Mouse (Mus musculus) monocyte, adult 2 months (primary cell): ENCODE measurements around the gene Coq10a.
"Not testable (repeated sequence)": the region's sequence is repeated elsewhere in the genome, so short reads cannot be mapped to it uniquely, and the experiment has no call there.

ENCODE experiments used
- DNase-seq, 2 experiments: peaks; one replicate each; pipeline ENCODE4 v3.0.0; 2022; ENCODE audit warnings: low spot score in 2 of 2, low read depth in 1 of 2

Coq10a gene

DNA sequence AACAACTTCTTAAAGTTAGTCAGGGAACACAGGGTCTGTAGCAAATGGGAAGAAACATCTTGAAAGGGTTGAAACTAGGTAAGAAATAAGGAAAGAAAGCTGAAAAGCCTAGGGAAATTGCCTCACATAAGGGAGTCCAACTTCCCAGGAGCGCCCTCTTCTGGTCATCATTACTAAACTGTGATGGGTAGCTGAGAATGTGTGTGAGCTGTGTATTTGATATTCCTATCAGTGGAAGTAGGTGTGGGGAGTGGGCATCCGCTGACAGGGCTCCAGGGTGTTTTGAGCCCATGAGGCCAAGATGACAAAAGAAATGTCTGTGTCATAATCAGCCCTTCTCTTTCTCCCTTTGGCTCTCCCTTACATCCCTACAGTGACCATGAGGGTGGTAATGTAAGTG lies 10.0 kb downstream of the Coq10a start:
- peak in 1 of 2 experiments; percentile 28 for DNase-seq

DNA sequence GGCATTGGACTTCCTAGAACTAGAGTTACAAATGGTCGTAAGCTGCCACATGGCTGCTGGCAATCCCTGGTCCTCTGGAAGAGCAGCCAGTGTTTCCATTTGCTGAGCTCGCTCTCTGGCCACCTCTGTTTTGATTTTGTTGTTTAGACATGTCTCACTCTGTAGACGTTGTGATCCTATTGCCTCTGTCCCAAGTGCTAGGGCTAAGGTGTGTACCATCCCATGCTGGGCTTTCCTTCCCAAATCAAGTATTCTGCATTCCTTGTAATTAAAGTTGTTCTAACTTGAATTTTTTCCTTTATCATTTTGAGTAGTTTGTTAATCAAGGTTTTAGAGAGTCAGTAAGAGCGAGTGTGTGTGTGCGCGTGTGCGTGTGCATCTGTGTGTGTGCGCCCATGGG lies 21.3 kb downstream of the Coq10a start:
- DNase-seq, result no peak

DNA sequence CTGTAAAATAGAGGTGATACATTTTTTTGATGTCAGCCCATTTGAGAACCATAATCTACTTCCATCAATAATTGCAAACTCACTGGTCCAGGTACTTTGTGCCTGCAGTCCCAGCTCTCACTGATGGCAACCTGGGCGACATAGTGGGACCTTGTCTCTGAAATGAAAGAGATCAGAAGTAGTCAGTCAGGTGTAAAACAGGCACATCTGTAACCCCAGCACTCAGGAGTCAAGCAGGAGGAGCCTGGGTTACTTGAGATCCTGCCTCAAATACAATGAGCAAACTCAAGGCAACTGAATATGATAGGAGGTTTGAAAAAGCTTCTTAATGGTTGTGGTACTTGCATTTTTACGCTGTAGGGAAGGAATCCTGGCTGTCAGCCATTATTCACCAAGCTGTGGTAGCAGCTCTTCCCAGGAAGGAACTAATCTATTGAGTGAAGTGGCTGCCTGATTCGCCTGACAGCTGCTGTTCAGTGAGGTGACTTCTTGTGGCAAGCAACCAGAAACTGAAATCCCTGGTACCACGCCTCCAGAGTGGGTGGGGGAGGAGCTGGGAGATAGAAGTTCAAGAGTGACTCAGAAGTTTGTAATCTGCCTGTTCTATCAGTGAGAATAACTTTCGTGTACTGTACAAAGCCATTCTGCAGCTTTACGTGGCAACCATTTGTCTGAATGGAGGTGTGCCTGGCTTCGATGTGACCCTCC lies 24.1 kb downstream of the Coq10a start:
- DNase-seq, result peak in 1 of 2 experiments; percentile 56

DNA sequence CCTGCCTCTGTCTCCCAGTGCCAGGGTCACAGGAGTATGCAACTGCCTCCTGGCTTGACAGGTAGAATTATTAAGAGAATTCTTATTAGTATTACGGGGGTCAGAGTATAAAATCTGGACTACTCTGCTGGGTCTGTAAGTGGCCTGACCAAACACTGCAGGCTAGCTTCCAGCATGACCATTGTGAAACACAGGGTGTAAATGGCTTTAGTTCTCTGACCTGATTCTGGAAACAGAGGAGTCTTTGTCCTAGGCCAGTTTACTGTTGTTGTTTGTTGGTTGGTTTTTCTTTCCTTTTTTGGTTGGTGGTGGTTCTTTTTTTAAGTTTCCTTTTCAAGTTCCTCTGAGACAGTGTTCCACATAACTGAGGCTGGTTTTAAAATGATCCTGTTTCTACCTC lies 25.4 kb downstream of the Coq10a start:
- DNase-seq, result no peak

DNA sequence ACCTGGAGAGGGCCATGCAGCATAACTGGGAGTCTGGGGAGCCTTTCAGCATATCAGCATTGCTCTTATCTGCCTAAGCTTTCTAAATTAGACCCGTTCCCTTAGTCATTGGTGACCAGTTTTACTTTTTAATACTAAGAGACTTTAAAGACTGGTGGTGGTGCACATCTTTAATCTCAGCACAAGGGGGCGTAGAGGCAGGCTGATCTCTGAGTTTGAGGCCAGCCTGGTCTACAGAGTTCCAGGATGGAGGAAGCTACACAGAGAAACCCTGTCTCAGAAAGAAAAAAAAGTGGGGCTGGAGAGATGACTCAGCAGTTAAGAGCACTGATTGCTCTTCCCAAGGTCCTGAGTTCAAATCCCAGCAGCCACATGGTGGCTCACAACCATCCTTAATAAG lies 28.5 kb downstream of the Coq10a start:
- DNase-seq, result no peak

DNA sequence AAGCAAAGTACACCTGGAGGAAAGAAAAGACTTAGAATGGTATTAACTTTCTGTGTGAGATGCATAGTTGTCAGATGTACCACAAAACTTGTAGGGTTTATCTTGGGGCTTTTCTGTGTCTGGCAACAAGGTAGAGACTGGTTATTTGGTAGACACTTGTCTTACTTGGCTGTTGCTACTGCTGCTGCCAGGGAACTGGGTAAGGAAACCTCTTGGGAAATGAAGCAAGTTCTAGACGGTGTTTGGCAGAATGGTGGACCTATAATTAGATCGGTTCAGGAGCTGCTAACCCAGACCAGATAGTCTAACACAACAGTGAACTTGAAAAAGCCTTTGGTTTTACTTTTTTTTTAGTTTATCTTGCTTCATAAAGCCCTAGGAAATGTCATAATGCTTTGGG lies 29.8 kb downstream of the Coq10a start:
- no peak for DNase-seq

DNA sequence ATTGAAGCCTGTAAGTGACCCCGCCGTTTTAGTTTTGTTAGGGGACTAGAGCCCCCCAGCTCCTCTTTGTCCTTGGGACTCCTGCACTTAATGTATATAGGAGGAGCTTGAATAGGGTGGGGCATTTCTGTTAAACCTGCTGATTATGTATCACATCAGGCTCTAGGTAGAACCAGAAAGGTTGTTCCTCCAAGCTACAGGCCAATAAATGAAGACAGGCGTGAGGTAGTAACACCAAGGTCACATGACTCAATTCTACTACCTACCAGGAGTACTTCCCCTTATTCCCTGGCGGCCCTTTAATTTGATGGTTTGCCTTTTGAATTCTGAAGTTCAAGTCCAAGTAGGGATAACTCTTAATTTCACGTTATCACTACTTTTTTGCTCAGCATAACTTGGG lies 30.4 kb downstream of the Coq10a start:
- DNase-seq, result no peak

DNA sequence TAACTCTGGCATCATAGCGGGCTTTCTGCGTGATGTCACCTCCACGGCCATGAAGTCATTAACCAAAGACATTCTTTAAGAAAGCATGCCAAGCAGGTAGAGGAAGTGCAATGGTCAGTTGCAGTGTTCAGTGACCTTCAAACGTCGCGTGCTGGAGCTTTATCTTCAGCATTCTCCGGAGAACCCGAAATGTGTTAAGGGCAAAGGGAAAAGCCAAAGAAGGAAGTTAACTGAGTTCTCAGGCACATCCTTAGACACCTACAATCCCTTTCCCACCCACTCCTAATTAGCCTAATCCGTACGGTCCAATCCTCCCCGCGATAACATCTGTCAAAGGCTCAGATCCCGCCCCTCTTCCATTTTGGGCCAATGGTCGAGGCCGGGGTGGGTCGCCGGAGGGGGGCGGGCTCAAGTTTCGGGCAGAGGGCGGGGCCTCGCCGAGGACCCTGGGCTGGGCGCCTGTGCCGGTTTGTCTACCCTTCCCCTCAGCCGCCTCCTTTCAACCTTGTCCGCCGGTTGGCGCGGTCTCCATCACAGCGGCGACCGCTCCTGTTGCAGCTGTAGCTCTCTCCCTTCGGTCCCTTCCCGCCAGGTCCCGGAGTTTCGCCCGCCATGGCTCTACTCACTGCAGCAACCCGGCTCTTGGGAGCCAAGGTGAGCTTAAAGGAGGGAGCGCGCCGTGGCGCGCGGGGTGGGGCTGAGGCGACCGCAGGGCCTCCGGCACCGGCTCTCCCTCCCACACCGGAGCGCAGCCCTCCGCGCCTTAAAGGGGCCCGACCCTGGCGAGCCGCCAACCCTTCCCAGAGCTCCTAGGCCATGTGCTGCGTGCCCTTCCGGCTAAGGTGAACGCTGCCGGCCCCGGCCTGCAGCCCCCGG lies 31.3 kb downstream of the Coq10a start, which contains the start of gene Cs:
Gene Cs (plus strand): TSS at position 429 of the 876 bp plus-strand sequence.
- peak; percentile 88 to 92 for DNase-seq

DNA sequence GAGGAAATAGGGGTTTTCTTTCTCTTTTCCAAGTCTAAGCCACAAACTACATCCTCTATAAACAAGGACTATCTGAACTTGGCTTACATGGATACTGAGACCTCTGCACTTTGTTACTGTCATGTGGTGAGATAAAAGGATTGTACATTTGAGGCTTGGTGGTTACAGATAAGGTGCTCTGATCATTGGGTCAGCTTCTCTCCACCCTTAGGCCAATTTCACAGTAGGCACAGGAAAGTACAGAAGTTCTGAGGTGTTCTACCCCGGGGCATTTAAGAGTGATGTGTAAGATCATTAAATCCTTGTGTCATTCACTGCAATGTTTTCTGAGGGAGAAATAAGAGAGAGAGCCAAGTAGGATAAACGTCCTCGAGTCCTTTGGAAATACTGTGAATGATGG lies 32.2 kb downstream of the Coq10a start:
- no peak for DNase-seq

DNA sequence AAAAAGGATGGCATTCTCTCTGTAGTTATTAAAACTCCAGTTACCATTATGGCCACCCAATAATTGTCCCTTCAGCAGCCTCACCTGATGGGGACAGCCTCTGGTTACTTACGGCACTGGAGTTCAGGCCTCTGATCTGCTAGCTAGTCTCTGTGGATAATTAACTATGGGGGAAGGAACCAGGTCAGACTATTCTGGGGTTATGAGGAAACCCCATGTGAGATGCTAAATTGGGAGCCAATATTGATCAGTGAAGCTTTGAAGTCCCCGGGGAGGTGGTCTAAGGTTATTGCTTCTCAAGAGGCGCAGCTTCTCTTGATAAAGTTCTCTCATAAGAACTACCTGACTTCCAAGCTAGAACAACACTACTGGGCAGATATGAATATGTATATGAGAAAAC lies 32.6 kb downstream of the Coq10a start:
- no peak for DNase-seq

DNA sequence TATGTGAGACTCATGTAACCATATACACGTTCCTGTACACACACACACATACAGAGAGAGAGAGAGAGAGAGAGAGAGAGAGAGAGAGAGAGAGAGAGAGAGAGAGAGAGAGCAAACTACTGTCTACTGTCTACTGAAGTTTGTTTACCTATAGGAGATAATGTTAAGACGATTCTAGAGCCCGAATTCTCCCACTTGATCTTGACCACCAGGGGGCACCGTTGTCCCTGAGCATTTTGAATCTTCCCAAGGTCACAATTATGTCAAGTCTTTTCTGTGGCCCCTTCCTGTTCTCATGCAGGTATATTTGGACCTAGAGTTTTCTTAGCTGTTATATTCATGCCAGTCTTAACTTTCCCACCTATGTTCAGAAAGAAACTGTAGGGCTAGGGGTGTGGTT lies 33.2 kb downstream of the Coq10a start:
- peak in 1 of 2 experiments; percentile 57 for DNase-seq

DNA sequence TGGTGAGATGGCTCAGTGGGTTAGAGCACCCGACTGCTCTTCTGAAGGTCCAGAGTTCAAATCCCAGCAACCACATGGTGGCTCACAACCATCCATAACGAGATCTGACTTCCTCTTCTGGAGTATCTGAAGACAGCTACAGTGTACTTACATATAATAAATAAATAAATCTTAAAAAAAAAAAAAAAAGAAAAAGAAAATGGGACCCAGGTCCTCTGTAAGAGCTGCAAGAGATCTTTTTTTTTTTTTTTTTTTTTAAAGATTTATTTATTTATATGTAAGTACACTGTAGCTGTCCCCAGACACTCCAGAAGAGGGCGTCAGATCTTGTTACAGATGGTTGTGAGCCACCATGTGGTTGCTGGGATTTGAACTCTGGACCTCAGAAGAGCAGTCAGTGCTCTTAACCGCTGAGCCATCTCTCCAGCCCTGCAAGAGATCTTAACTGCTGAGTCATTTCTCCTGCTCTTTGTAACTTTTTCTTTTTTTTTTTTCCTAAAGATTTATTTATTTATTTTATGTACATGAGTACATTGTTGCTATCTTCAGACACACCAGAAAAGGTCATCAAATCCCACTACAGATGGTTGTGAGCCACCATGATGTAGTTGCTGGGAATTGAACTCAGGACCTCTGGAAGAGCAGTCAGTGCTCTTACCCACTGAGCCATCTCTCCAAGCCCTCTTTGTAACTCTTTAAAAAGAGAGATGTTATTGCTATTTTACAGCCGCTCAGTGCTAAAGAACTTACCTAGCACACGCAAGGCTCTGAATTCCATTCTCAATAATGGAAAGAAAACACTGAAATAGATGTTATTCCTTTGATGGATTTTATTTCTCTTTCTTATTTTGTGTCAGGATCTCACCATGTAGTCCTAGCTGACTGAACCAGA lies 36.2 kb downstream of the Coq10a start:
- DNase-seq, result not testable (repeated sequence)

DNA sequence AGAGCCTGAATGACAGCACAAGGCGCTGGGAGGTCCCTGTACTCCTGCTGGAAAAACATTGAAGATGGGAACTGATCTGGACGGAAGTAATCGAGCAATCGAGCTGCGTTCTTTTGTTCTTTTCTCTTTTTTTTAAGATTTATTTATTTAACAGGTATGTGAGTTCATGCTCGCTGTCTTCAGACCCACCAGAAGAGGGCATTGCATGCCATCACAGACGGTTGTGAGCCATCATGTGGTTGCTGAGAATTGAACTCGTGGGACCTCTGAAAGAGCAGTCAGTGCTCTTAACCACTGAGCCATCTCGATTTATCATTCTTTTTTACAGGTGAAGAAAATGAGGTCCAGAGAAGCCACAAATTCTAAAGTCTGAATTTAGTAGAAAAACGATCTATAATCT lies 41.2 kb downstream of the Coq10a start:
- no peak for DNase-seq

DNA sequence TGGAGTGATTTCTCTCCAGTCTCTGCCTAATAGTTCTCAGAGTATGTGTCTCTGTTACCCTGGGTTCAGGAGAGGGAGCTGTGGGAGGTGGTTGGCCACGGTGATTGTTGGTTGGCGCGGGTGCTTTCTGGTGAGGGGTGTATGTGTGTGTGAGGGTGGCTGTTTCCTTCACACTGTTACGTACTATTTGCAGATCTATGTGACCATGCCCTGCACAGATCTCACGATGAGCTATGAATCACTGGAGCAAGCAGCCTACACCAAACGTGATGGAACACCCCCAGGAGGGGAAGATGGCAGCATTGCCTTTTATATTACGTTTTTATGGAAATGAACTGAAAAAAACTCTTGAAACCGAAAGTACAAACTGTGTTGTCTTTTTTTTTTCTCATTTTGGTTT lies 42.0 kb downstream of the Coq10a start:
- no peak for DNase-seq

DNA sequence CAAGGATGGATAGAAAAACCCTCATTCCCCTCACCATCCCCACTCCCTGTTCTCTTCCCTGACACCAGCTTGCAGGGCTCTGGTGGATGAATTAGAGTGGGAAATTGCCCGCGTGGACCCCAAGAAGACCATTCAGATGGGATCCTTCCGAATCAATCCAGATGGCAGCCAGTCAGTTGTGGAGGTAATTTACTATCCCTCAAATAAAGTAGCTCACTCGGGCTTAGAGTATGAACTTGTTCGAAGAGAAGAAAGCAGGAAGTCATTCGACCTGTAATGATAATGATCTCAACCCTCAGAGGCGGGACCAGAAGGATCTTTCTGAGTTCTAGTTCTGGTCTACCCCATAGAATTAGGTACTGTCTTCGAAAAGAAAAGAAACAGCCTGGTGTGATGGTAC lies 45.3 kb downstream of the Coq10a start:
- no peak for DNase-seq

DNA sequence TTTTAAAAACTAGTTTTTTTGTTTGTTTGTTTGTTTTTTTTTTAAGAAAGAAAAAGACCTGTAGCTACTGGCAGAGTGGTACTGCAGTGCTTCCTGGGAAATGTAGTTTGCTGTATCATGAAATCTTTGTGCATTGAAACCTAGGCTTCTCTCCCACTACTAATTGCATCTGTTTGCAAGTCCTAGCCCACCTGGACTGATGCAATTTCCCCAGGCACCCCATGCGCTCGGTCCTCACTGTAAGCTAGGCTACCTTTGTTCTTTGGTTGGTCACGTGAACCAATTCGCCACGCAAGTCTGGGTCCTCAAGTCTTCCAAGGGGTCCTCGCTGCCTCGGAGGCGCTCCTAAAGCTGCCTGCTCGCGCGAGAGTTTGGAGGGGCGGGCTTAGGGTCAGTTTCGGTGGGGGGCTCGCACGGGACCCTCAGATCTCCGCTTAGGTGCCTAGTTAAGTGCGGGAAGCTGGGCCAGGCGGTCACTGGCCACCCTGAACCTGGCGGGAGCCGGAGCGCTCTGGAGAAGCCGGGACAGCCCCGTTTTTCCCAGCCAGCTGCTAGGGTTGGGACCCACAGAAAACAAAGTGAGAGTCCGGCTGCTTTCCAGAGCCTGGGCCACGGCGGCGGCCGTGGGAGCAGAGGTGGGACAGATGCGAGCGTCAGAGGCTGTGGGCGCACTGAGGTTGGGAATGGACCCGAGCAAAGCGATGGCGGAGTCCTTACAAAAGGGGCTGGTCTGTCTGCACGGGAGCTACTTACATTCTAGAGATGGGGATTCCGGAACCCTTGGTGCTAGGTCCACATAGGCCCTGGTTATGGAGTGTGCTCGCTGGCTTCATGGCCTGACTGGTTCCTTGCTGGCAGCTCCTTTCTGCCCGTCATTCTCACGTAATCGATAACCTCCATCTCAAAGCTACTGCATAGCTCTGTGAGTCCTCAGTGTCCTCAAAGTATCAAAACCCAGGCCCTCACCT lies 46.4 kb downstream of the Coq10a start, which contains the start of gene Cnpy2:
Gene Cnpy2 (plus strand): TSS at position 319 of the 968 bp plus-strand sequence.
- peak; percentile 55 to 72 for DNase-seq

DNA sequence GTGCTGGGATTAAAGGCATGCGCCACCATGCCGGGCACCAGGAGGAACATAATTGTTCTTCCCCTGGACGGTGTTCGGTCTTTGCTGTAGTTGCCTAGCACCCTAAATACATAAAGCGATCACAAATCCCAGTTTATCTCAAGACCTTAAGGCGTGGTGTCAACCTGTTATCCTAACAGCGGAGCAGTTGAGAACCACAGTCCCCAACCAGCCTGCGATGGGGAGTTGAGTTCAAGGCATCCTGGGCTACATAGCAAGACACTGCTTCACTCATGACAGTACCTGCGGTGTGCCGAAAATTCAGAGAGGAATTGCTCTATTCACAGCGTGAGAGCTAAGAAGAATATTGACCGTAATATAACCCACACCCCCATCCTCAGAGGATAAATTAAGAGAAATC lies 47.2 kb downstream of the Coq10a start:
- no peak for DNase-seq

DNA sequence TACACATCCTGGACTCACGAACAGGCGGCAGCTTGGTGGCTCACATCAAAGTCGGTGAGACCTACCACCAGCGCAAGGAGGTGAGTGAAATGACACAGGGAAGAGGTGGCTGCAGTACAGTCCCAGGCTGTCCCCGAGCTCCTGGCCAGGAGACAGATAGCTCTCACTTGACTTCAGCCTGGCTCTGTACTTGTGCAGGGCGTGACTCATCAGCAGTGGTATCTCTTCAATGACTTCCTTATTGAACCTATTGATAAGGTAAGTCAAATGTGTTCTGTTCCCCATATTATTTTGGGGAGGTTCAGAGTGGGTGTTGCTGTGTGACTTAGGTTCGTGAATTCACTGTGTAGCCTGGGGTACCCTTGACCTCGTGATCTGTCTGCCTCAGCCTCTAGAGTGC lies 53.2 kb downstream of the Coq10a start:
- DNase-seq, result no peak
